Mouse (Mus musculus): Measurements from ENCODE around the gene Btn2a2. TPM values are rescaled to one million over a fixed set of nuclear protein-coding genes. Genes with fewer than 3 reads are reported as not detected.

The Btn2a2 gene
- polyA plus RNA-seq, 1 experiment from 2014 or later = 0.18 TPM

GRCm38 (mm10) chr13:23532262-23533075 lies 43.8 kb upstream of the Btn2a2 start:
- H3K4me1 ChIP-seq (replicated peaks; ENCODE audit: control insufficient read depth, insufficient read depth, low read length) = peaks cover 36% of the 10 kb centered on the region
- H3K27ac ChIP-seq (ENCODE audit: low read length) = peak overlapping the region; percentile 99
- H3K9ac ChIP-seq (replicated peaks; ENCODE audit: low read depth, low read length) = peak overlapping the region; percentile 36
- H3K27me3 ChIP-seq (replicated peaks; ENCODE audit: control insufficient read depth, insufficient read depth, low read length) = no peaks in the 10 kb centered on the region
- peak overlapping the region; percentile 78 for H3K4me2 ChIP-seq (ENCODE audit: low read length)
- H3K9me3 ChIP-seq (ENCODE audit: control insufficient read depth, low read length) = no peaks in the 10 kb centered on the region
- ATAC-seq = no peak
- peak overlapping the region; percentile 67 for H3K4me3 ChIP-seq (replicated peaks; ENCODE audit: low read length)
- WGBS = 13% methylated on average over 9 of the region's 9 CpGs
- no peaks in the 10 kb centered on the region for H3K36me3 ChIP-seq (ENCODE audit: control insufficient read depth, insufficient read depth)

GRCm38 (mm10) chr13:23530901-23531875 lies 42.5 kb upstream of the Btn2a2 start, which contains the start of gene Hist1h4h:
TSS of gene Hist1h4h (plus strand) at chr13:23531050.
- peak; percentile 88 for ATAC-seq
- Histone ChIP-seq H3K9ac (replicated peaks; ENCODE audit: low read depth, low read length) (peak within 1 kb of the TSS; percentile 81), H3K9me3 (ENCODE audit: control insufficient read depth, low read length) (no peaks in the 10 kb centered on the region), H3K4me2 (ENCODE audit: low read length) (peak within 1 kb of the TSS; percentile 78), H3K4me1 (replicated peaks; ENCODE audit: control insufficient read depth, insufficient read depth, low read length) (peaks cover 27% of the 10 kb centered on the region), H3K4me3 (replicated peaks; ENCODE audit: low read length) (peak within 1 kb of the TSS; percentile 67), H3K27ac (ENCODE audit: low read length) (peak within 1 kb of the TSS; percentile 99), H3K36me3 (ENCODE audit: control insufficient read depth, insufficient read depth) (no peaks in the 10 kb centered on the region), H3K27me3 (replicated peaks; ENCODE audit: control insufficient read depth, insufficient read depth, low read length) (no peaks in the 10 kb centered on the region)
- WGBS = 0% methylated on average over 57 of the region's 70 CpGs

DNA sequence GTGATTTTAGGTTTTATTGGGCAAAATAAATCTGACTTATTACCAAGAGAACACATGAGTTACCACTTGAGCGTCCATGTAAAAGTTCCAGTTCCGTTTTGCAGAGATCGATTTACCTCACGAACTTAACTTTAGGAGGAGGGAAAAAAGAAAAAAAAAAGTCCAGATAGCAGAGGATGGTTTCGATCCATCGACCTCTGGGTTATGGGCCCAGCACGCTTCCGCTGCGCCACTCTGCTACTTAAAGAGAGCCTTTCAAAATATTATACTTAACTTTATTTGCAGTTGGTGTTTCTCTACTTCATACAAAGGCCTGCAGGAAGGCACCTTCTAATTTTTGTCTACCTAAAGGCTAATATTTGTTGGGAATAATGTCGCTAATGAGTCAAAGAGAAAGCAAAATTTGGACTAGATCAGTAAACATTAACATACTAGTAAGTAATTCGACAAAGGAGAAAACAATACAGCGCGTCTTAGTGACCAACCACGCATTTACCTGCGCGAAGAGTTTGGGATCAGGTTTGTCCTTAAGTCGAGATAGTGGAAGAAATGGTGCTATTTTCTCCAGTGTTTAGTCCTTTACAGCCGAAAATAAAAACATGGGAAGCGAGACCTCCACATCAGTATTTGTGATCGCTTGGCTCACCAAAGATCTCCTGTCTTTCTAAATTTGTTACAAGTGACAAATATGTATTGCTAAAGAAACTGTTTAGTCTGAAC lies 41.7 kb upstream of the Btn2a2 start:
- no peak for ATAC-seq
- H3K9ac ChIP-seq (replicated peaks; ENCODE audit: low read depth, low read length) = peak overlapping the region; percentile 81
- H3K27ac ChIP-seq (ENCODE audit: low read length) = peak overlapping the region; percentile 99
- H3K27me3 ChIP-seq (replicated peaks; ENCODE audit: control insufficient read depth, insufficient read depth, low read length) = no peaks in the 10 kb centered on the region
- H3K4me1 ChIP-seq (replicated peaks; ENCODE audit: control insufficient read depth, insufficient read depth, low read length) = peaks cover 24% of the 10 kb centered on the region
- H3K4me2 ChIP-seq (ENCODE audit: low read length) = peak overlapping the region; percentile 60
- WGBS = under 1% methylated on average over 20 of the region's 20 CpGs
- peak overlapping the region; percentile 67 for H3K4me3 ChIP-seq (replicated peaks; ENCODE audit: low read length)
- no peaks in the 10 kb centered on the region for H3K9me3 ChIP-seq (ENCODE audit: control insufficient read depth, low read length)
- H3K36me3 ChIP-seq (ENCODE audit: control insufficient read depth, insufficient read depth) = no peaks in the 10 kb centered on the region

- Histone ChIP-seq H3K27ac (ENCODE audit: low read length) (peak overlapping the region; percentile 99), H3K36me3 (ENCODE audit: control insufficient read depth, insufficient read depth) (no peaks in the 10 kb centered on the region), H3K4me3 (replicated peaks; ENCODE audit: low read length) (peak overlapping the region; percentile 67), H3K9ac (replicated peaks; ENCODE audit: low read depth, low read length) (peak overlapping the region; percentile 81), H3K27me3 (replicated peaks; ENCODE audit: control insufficient read depth, insufficient read depth, low read length) (no peaks in the 10 kb centered on the region), H3K4me2 (ENCODE audit: low read length) (peak overlapping the region; percentile 60), H3K4me1 (replicated peaks; ENCODE audit: control insufficient read depth, insufficient read depth, low read length) (peaks cover 21% of the 10 kb centered on the region), H3K9me3 (ENCODE audit: control insufficient read depth, low read length) (no peaks in the 10 kb centered on the region)
- no peak for ATAC-seq
- 30% methylated on average over 2 of the region's 2 CpGs for WGBS
Measured at GRCm38 (mm10) chr13:23529480-23530165, 41.0 kb upstream of the Btn2a2 start.

- H3K36me3 ChIP-seq (ENCODE audit: control insufficient read depth, insufficient read depth) = no peaks in the 10 kb centered on the region
- no peak overlapping the region for H3K27ac ChIP-seq (ENCODE audit: low read length)
- ATAC-seq = no peak
- WGBS = 86% methylated on average over 5 of the region's 5 CpGs
- peaks cover 15% of the 10 kb centered on the region for H3K4me1 ChIP-seq (replicated peaks; ENCODE audit: control insufficient read depth, insufficient read depth, low read length)
- H3K9ac ChIP-seq (replicated peaks; ENCODE audit: low read depth, low read length) = no peak overlapping the region
- no peak overlapping the region for H3K4me2 ChIP-seq (ENCODE audit: low read length)
- H3K9me3 ChIP-seq (ENCODE audit: control insufficient read depth, low read length) = no peaks in the 10 kb centered on the region
- no peaks in the 10 kb centered on the region for H3K27me3 ChIP-seq (replicated peaks; ENCODE audit: control insufficient read depth, insufficient read depth, low read length)
- no peak overlapping the region for H3K4me3 ChIP-seq (replicated peaks; ENCODE audit: low read length)
Measured at GRCm38 (mm10) chr13:23529005-23529404, 40.3 kb upstream of the Btn2a2 start.

DNA sequence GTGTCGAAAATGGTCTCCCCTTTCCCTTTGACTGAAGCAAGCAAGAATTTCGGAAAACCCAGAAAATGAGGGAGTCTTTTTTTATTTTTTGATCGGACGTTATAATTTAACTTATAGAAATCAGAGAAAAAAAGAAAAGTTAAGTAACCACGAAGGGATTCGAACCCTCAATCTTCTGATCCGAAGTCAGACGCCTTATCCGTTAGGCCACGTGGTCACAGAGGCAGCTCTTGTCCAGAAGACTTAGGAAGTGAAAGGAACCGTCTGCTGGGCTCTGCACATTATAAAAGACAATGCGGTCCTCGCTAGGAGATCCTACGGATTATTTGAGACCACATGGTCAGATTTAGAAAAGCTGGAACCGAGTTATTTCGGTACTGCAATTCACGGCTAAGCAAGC lies 37.7 kb upstream of the Btn2a2 start:
- peak overlapping the region; percentile 52 for H3K4me3 ChIP-seq (replicated peaks; ENCODE audit: low read length)
- WGBS = under 1% methylated on average over 17 of the region's 17 CpGs
- peak; percentile 41 for ATAC-seq
- H3K36me3 ChIP-seq (ENCODE audit: control insufficient read depth, insufficient read depth) = no peaks in the 10 kb centered on the region
- peak overlapping the region; percentile 62 for H3K4me2 ChIP-seq (ENCODE audit: low read length)
- peak overlapping the region; percentile 86 for H3K27ac ChIP-seq (ENCODE audit: low read length)
- H3K9me3 ChIP-seq (ENCODE audit: control insufficient read depth, low read length) = no peaks in the 10 kb centered on the region
- no peaks in the 10 kb centered on the region; the same call in 1 of the 2 replicates for H3K4me1 ChIP-seq (replicated peaks; ENCODE audit: control insufficient read depth, insufficient read depth, low read length)
- H3K9ac ChIP-seq (replicated peaks; ENCODE audit: low read depth, low read length) = peak overlapping the region; percentile 63
- H3K27me3 ChIP-seq (replicated peaks; ENCODE audit: control insufficient read depth, insufficient read depth, low read length) = no peaks in the 10 kb centered on the region

DNA sequence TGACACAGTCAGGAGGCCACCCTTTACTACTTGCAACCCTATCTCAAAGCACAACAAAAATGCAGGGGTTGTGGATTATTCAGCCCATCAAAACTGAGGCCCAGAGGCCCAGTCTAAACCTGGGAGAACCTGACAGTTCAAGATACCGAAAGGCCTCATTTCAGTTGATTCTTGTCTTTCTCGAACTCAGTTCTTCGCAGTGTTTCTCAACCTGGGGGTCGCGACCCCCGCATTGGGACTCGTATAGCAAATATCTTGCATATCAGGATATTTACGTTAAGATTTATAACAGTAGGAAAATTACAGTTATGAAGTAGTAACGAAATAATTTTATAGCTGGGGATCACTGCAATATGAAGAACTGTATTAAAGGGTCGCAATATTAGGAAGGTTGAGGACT lies 37.2 kb upstream of the Btn2a2 start:
- Histone ChIP-seq H3K9me3 (ENCODE audit: control insufficient read depth, low read length) (no peaks in the 10 kb centered on the region), H3K9ac (replicated peaks; ENCODE audit: low read depth, low read length) (no peak overlapping the region), H3K27ac (ENCODE audit: low read length) (no peak overlapping the region), H3K4me1 (replicated peaks; ENCODE audit: control insufficient read depth, insufficient read depth, low read length) (no peaks in the 10 kb centered on the region; the same call in 1 of the 2 replicates), H3K4me2 (ENCODE audit: low read length) (peak overlapping the region; percentile 62), H3K27me3 (replicated peaks; ENCODE audit: control insufficient read depth, insufficient read depth, low read length) (no peaks in the 10 kb centered on the region), H3K4me3 (replicated peaks; ENCODE audit: low read length) (peak overlapping the region; percentile 52), H3K36me3 (ENCODE audit: control insufficient read depth, insufficient read depth) (no peaks in the 10 kb centered on the region)
- no peak for ATAC-seq
- 2% methylated on average over 10 of the region's 10 CpGs for WGBS

DNA sequence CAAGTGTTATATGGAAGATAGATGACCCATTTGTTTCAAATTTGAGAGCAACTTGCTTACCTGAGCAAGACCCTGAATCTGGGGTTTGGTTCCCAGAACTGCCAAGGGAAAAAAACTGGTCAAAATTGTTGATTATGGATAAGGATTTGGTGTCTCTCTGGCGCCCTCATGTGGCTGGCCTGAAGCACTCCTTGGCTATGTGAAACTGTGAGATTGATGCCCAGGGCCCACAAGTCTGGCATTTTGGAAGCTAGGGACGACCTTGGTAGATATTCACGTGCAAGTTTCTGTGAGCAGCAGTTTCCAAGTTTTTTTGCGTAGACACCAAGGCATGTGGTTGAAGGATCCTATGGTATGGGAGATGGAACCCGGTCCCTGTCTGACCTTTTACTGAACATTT lies 36.0 kb upstream of the Btn2a2 start:
- Histone ChIP-seq H3K9ac (replicated peaks; ENCODE audit: low read depth, low read length) (no peak overlapping the region), H3K27me3 (replicated peaks; ENCODE audit: control insufficient read depth, insufficient read depth, low read length) (no peaks in the 10 kb centered on the region), H3K27ac (ENCODE audit: low read length) (no peak overlapping the region), H3K9me3 (ENCODE audit: control insufficient read depth, low read length) (no peaks in the 10 kb centered on the region), H3K4me1 (replicated peaks; ENCODE audit: control insufficient read depth, insufficient read depth, low read length) (no peaks in the 10 kb centered on the region; the same call in 1 of the 2 replicates), H3K4me3 (replicated peaks; ENCODE audit: low read length) (no peak overlapping the region), H3K36me3 (ENCODE audit: control insufficient read depth, insufficient read depth) (no peaks in the 10 kb centered on the region), H3K4me2 (ENCODE audit: low read length) (no peak overlapping the region)
- 10% methylated on average over 5 of the region's 5 CpGs for WGBS
- ATAC-seq = peak; percentile 33; the same call in 1 of the 2 replicates
